Mouse (Mus musculus) induced T-regulatory cell, adult 2 months (primary cell): ENCODE results near the gene Olfr1112.
"Not testable (repeated sequence)": the region's sequence is repeated elsewhere in the genome, so short reads cannot be mapped to it uniquely, and the experiment has no call there.

ENCODE experiments used
- DNase-seq: peaks from one replicate; pipeline ENCODE4 v3.0.0-alpha.2; 2012; ENCODE audit warnings: low read depth

The Olfr1112 gene

GRCm38 (mm10) chr2:87187498-87187897 is at the start of gene Olfr1112:
TSS of gene Olfr1112 (plus strand) at chr2:87187798.
- DNase-seq: no peak

GRCm38 (mm10) chr2:87140200-87140599 is 47.4 kb upstream of the Olfr1112 start, which contains the start of gene Olfr1110:
TSS of gene Olfr1110 (minus strand) at chr2:87140300.
- DNase-seq: no peak

GRCm38 (mm10) chr2:87152524-87152923 is 35.1 kb upstream of the Olfr1112 start, which contains the start of gene Olfr1111:
TSS of gene Olfr1111 (minus strand) at chr2:87152624.
- no peak for DNase-seq

- not testable (repeated sequence) for DNase-seq
Observed at GRCm38 (mm10) chr2:87167731-87168130, 19.9 kb upstream of the Olfr1112 start.

GRCm38 (mm10) chr2:87208670-87209069 is 21.1 kb downstream of the Olfr1112 start, which contains the start of gene Olfr1113:
TSS of gene Olfr1113 (plus strand) at chr2:87208970.
- DNase-seq: no peak
